Mouse (Mus musculus) intestine, embryonic 15.5 days (tissue): ENCODE measurements around the gene Lmo7. TPM values are rescaled to one million over a fixed set of nuclear protein-coding genes. Genes with fewer than 3 reads are reported as not detected.

Experiments used
- ATAC-seq: fragments of 200-750 bp; cut with Nextera tagmentation; 2 replicates; pipeline ENCODE4 v1.8.0; 2017; ENCODE audit warnings: moderate TSS enrichment, moderate library complexity
- H3K27ac ChIP-seq: fragments of 300-500 bp; sonication (generic); 2 replicates; pipeline ENCODE4 v1.5.1; 2015; ENCODE audit warnings: mild to moderate bottlenecking, inconsistent platforms
- H3K27me3 ChIP-seq: fragments of 300-500 bp; sonication (generic); replicated peaks from 2 replicates; pipeline ENCODE4 v1.6.1; 2015; ENCODE audit warnings: inconsistent platforms
- H3K36me3 ChIP-seq: fragments of 300-500 bp; sonication (generic); 2 replicates; pipeline ENCODE4 v1.6.1; 2015; ENCODE audit warnings: inconsistent platforms
- H3K4me1 ChIP-seq: fragments of 300-500 bp; sonication (generic); replicated peaks from 2 replicates; pipeline ENCODE4 v1.6.1; 2015; ENCODE audit warnings: inconsistent platforms
- H3K4me2 ChIP-seq: fragments of 300-500 bp; sonication (generic); replicated peaks from 2 replicates; pipeline ENCODE4 v1.6.1; 2015; ENCODE audit warnings: mild to moderate bottlenecking, inconsistent platforms
- H3K4me3 ChIP-seq: fragments of 300-500 bp; sonication (generic); replicated peaks from 2 replicates; pipeline ENCODE4 v1.5.1; 2015; ENCODE audit warnings: inconsistent platforms
- H3K9ac ChIP-seq: fragments of 300-500 bp; sonication (generic); 2 replicates; pipeline ENCODE4 v1.6.1; 2015; ENCODE audit warnings: inconsistent platforms
- H3K9me3 ChIP-seq: fragments of 300-500 bp; sonication (generic); 2 replicates; pipeline ENCODE4 v1.6.1; 2016; ENCODE audit warnings: inconsistent platforms
- WGBS: fragments of 180-500 bp; shearing (Covaris S2); methylation state at CpG from one replicate; pipeline ENCODE4 v1.1.7; 2015; 5-methylcytosine and 5-hydroxymethylcytosine counted together
- polyA plus RNA-seq: library from polyadenylated mRNA; unstranded; fragments of >200 nt; fragmentation: Nextera tagmentation; extraction: Ambion mirVana; gene quantifications from 2 replicates; pipeline ENCODE4 v1.2.1, GENCODE M21; 2015

Gene Lmo7
- polyA plus RNA-seq, 1 experiment from 2014 or later, result 19.5 TPM

DNA sequence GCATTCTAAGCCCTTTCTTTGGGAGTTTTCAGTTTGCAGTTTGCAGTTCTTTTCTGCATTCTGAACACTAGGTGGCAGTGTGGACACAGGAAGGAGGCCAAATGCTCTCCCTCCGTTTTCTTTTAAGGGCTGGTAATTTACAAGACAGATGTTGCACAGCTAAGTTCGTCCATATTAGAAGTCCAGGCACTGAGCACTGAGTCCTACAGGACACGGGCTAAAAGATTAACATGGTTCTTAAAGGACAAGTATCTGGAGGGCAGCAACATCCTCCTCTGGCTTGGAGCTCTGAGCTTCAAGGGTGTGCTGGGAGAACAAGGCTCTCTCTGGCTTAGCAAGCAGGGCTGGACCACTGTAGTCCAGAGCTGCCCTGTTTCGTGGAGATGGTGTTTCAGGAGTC lies 213.2 kb downstream of the Lmo7 start:
- Histone ChIP-seq H3K9ac (no peak overlapping the region), H3K27me3 (no peaks in the 10 kb centered on the region), H3K27ac (no peak overlapping the region), H3K36me3 (no peaks in the 10 kb centered on the region), H3K4me3 (no peak overlapping the region), H3K9me3 (no peaks in the 10 kb centered on the region), H3K4me2 (peak overlapping the region; percentile 39), H3K4me1 (no peaks in the 10 kb centered on the region)
- 10% methylated on average over 4 of the region's 4 CpGs for WGBS
- peak; percentile 50 for ATAC-seq

GRCm38 (mm10) chr14:101946711-101947516 lies 217.2 kb downstream of the Lmo7 start:
- Histone ChIP-seq H3K27ac (no peak overlapping the region), H3K4me1 (no peaks in the 10 kb centered on the region), H3K4me2 (no peak overlapping the region), H3K36me3 (no peaks in the 10 kb centered on the region), H3K27me3 (no peaks in the 10 kb centered on the region), H3K4me3 (no peak overlapping the region), H3K9ac (no peak overlapping the region), H3K9me3 (no peaks in the 10 kb centered on the region)
- ATAC-seq, result peak; percentile 57; the same call in 1 of the 2 replicates
- 54% methylated on average over 21 of the region's 21 CpGs for WGBS

- Histone ChIP-seq H3K36me3 (no peaks in the 10 kb centered on the region), H3K9ac (no peak overlapping the region), H3K27ac (no peak overlapping the region), H3K9me3 (no peaks in the 10 kb centered on the region), H3K4me3 (no peak overlapping the region), H3K4me2 (no peak overlapping the region), H3K4me1 (no peaks in the 10 kb centered on the region), H3K27me3 (no peaks in the 10 kb centered on the region)
- ATAC-seq, result peak; percentile 61; the same call in 1 of the 2 replicates
- WGBS, result 44% methylated on average over 2 of the region's 2 CpGs
Measured at GRCm38 (mm10) chr14:101949114-101949513, 219.4 kb downstream of the Lmo7 start.

GRCm38 (mm10) chr14:101951107-101951506 lies 221.3 kb downstream of the Lmo7 start:
- Histone ChIP-seq H3K9me3 (no peaks in the 10 kb centered on the region), H3K4me2 (no peak overlapping the region), H3K27ac (no peak overlapping the region), H3K4me1 (no peaks in the 10 kb centered on the region), H3K9ac (no peak overlapping the region), H3K4me3 (no peak overlapping the region), H3K36me3 (no peaks in the 10 kb centered on the region), H3K27me3 (no peaks in the 10 kb centered on the region)
- ATAC-seq, result no peak
- 82% methylated on average over 6 of the region's 6 CpGs for WGBS

GRCm38 (mm10) chr14:101953793-101954468 lies 224.2 kb downstream of the Lmo7 start:
- H3K9ac ChIP-seq, result no peak overlapping the region
- H3K27ac ChIP-seq, result no peak overlapping the region
- H3K4me2 ChIP-seq, result no peak overlapping the region
- 85% methylated on average over 9 of the region's 9 CpGs for WGBS
- H3K36me3 ChIP-seq, result no peaks in the 10 kb centered on the region
- no peaks in the 10 kb centered on the region for H3K27me3 ChIP-seq
- ATAC-seq, result no peak
- no peaks in the 10 kb centered on the region for H3K9me3 ChIP-seq
- H3K4me1 ChIP-seq, result no peaks in the 10 kb centered on the region
- H3K4me3 ChIP-seq, result no peak overlapping the region

DNA sequence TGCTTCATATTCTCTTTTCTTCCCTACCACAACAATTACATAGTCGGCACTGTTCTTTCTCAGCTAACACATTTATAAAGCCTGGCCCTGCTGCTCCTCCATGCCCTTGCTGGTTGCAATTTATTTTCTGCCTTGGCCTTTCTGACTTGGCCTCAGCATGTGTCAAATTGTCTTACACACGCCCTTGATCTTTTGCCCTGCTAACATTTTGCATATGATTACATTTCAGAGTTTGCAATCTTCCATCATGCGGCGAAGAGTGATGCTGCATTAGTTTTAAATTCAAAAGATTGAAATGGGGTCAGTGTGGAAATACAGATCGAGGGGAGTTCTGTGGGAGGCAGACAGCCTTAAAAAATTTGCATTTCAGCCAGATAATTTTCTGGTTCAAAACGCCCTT lies 234.6 kb downstream of the Lmo7 start:
- no peak overlapping the region for H3K9ac ChIP-seq
- H3K36me3 ChIP-seq, result no peaks in the 10 kb centered on the region
- H3K9me3 ChIP-seq, result no peaks in the 10 kb centered on the region
- no peaks in the 10 kb centered on the region for H3K27me3 ChIP-seq
- no peaks in the 10 kb centered on the region for H3K4me1 ChIP-seq
- H3K27ac ChIP-seq, result no peak overlapping the region
- no peak overlapping the region for H3K4me2 ChIP-seq
- H3K4me3 ChIP-seq, result no peak overlapping the region
- WGBS, result 86% methylated on average over 6 of the region's 6 CpGs
- ATAC-seq, result no peak

DNA sequence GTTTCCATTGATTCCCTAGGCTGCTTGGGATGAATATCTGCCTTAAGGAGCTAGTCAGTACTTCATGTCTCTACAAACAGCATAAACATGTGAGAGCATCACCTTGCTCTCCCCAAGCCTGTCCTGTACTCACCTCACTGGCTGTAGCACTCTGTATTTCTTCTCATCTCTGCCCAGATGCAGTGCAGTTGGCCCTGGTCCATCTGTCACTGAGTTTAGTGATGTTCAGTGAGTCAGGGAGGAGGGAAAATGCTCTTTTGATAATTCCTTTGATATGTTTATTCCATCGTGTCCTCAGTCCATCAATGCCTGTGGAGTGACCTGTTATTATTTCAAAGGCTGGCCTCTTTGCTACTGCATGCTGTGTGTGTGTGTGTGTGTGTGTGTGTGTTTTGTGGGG lies 235.2 kb downstream of the Lmo7 start:
- Histone ChIP-seq H3K4me1 (no peaks in the 10 kb centered on the region), H3K9ac (no peak overlapping the region), H3K27me3 (no peaks in the 10 kb centered on the region), H3K9me3 (no peaks in the 10 kb centered on the region), H3K36me3 (no peaks in the 10 kb centered on the region), H3K4me3 (no peak overlapping the region), H3K27ac (no peak overlapping the region), H3K4me2 (no peak overlapping the region)
- no peak for ATAC-seq
- 77% methylated on average over 1 of the region's 1 CpGs for WGBS

DNA sequence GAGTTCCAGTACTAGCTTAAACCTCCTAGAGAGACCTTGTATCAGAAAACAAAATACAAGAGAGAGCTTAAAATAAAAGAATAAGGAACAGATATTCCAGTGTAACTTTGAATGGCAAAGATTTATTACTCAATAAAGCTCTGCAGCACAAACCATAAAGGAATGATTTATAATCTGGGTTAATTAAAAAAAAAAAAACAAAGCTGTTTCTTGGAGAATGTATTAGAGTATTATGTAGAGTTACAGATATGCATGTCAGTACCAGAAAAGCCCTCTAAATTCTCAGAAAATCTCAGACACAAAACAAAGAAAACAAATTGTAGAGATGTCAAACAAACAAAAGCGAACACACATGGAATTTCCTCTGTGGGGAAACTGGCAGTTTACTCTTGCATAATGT lies 243.0 kb downstream of the Lmo7 start:
- no peak for ATAC-seq
- H3K36me3 ChIP-seq, result no peaks in the 10 kb centered on the region
- H3K4me1 ChIP-seq, result no peaks in the 10 kb centered on the region
- H3K27ac ChIP-seq, result no peak overlapping the region
- no peak overlapping the region for H3K4me3 ChIP-seq
- WGBS, result 76% methylated on average over 1 of the region's 1 CpGs
- H3K9ac ChIP-seq, result no peak overlapping the region
- H3K27me3 ChIP-seq, result no peaks in the 10 kb centered on the region
- H3K9me3 ChIP-seq, result no peaks in the 10 kb centered on the region
- no peak overlapping the region for H3K4me2 ChIP-seq

GRCm38 (mm10) chr14:101973171-101973570 lies 243.4 kb downstream of the Lmo7 start:
- Histone ChIP-seq H3K27me3 (no peaks in the 10 kb centered on the region), H3K36me3 (no peaks in the 10 kb centered on the region), H3K4me3 (no peak overlapping the region), H3K27ac (no peak overlapping the region), H3K9ac (no peak overlapping the region), H3K4me1 (no peaks in the 10 kb centered on the region), H3K4me2 (no peak overlapping the region), H3K9me3 (no peaks in the 10 kb centered on the region)
- WGBS, result 44% methylated on average over 6 of the region's 6 CpGs
- no peak for ATAC-seq

- H3K4me3 ChIP-seq, result no peak overlapping the region
Measured at GRCm38 (mm10) chr14:101976021-101976685, 246.4 kb downstream of the Lmo7 start.

More at GRCm38 (mm10) chr14:101976021-101976685, 246.4 kb downstream of the Lmo7 start:
- no peak for ATAC-seq
- Histone ChIP-seq H3K36me3 (no peaks in the 10 kb centered on the region), H3K27me3 (no peaks in the 10 kb centered on the region), H3K9ac (no peak overlapping the region), H3K27ac (no peak overlapping the region), H3K9me3 (no peaks in the 10 kb centered on the region), H3K4me1 (no peaks in the 10 kb centered on the region), H3K4me2 (no peak overlapping the region)
- 90% methylated on average over 11 of the region's 11 CpGs for WGBS
